Mouse (Mus musculus) midbrain, embryonic 11.5 days (tissue): Measurements from ENCODE around the gene Btbd35f19. TPM values are rescaled to one million over a fixed set of nuclear protein-coding genes. Genes with fewer than 3 reads are reported as not detected.
"Not testable (repeated sequence)": the region's sequence is repeated elsewhere in the genome, so short reads cannot be mapped to it uniquely, and the experiment has no call there.

Experiments
- ATAC-seq: fragments of 200-750 bp; cut with Nextera tagmentation; 2 replicates; pipeline ENCODE4 v1.8.0; 2017; ENCODE audit warnings: moderate TSS enrichment, moderate library complexity; ENCODE audit not compliant: low FRiP score
- DNase-seq: peaks from one replicate; pipeline ENCODE4 v3.0.0; 2015; ENCODE audit warnings: low spot score; ENCODE audit errors: missing footprints
- H3K27ac ChIP-seq: fragments of 300-500 bp; sonication (generic); 2 replicates; pipeline ENCODE4 v1.5.1; 2014; ENCODE audit warnings: low read depth, low read length
- H3K27me3 ChIP-seq: fragments of 300-500 bp; sonication (generic); 2 replicates; pipeline ENCODE4 v1.6.1; 2014; ENCODE audit warnings: mild to moderate bottlenecking, low read length, moderate library complexity, mixed read lengths; ENCODE audit not compliant: control insufficient read depth, insufficient read depth
- H3K36me3 ChIP-seq: fragments of 300-500 bp; sonication (generic); 2 replicates; pipeline ENCODE4 v1.6.1; 2014; ENCODE audit warnings: mild to moderate bottlenecking, low read length, moderate library complexity, mixed read lengths; ENCODE audit not compliant: control insufficient read depth, insufficient read depth
- H3K4me1 ChIP-seq: fragments of 300-500 bp; sonication (generic); 2 replicates; pipeline ENCODE4 v1.6.1; 2014; ENCODE audit warnings: low read length; ENCODE audit not compliant: control insufficient read depth, insufficient read depth
- H3K4me2 ChIP-seq: fragments of 300-500 bp; sonication (generic); 2 replicates; pipeline ENCODE4 v1.6.1; 2014; ENCODE audit warnings: mild to moderate bottlenecking, moderate library complexity
- H3K4me3 ChIP-seq: fragments of 300-500 bp; sonication (generic); 2 replicates; pipeline ENCODE4 v1.5.1; 2014; ENCODE audit warnings: low read depth, low read length
- H3K9ac ChIP-seq: fragments of 300-500 bp; sonication (generic); 2 replicates; pipeline ENCODE4 v1.6.1; 2014; ENCODE audit warnings: low read length
- H3K9me3 ChIP-seq: fragments of 300-500 bp; sonication (generic); 2 replicates; pipeline ENCODE4 v1.6.1; 2016; ENCODE audit warnings: low read length; ENCODE audit not compliant: control insufficient read depth
- WGBS: fragments of 180-500 bp; shearing (Covaris S2); extraction: QIAGEN DNeasy Blood & Tissue Kit; methylation state at CpG from one replicate; pipeline ENCODE4 v1.1.7; 2014; 5-methylcytosine and 5-hydroxymethylcytosine counted together
- polyA plus RNA-seq: library from polyadenylated mRNA; unstranded; fragments of >200 nt; fragmentation: Nextera tagmentation; extraction: Ambion mirVana; gene quantifications from 2 replicates; pipeline ENCODE4 v1.2.1, GENCODE M21; 2014

Btbd35f19 gene
- polyA plus RNA-seq = not detected in 2 replicates

GRCm38 (mm10) chrX:31383818-31384217 is at the start of gene Btbd35f19:
Btbd35f19 (minus strand) TSS chrX:31383918.
- H3K4me2 ChIP-seq, ATAC-seq, H3K4me1 ChIP-seq, H3K9me3 ChIP-seq, H3K4me3 ChIP-seq, DNase-seq, H3K27ac ChIP-seq, H3K9ac ChIP-seq, H3K27me3 ChIP-seq, H3K36me3 ChIP-seq: not testable (repeated sequence)
- no CpG with 5 or more reads among the region's 4 CpGs for WGBS

- ATAC-seq, H3K4me2 ChIP-seq, H3K9me3 ChIP-seq, DNase-seq, H3K27ac ChIP-seq, H3K4me1 ChIP-seq, H3K4me3 ChIP-seq, H3K9ac ChIP-seq, H3K36me3 ChIP-seq, H3K27me3 ChIP-seq: not testable (repeated sequence)
- 93% methylated on average over 1 of the region's 4 CpGs for WGBS
Observed at GRCm38 (mm10) chrX:31341924-31342323, 41.8 kb downstream of the Btbd35f19 start.

GRCm38 (mm10) chrX:31336154-31336553 is 47.6 kb downstream of the Btbd35f19 start, which contains the start of gene Btbd35f26:
Btbd35f26 (plus strand) TSS chrX:31336454.
- H3K9ac ChIP-seq, H3K4me2 ChIP-seq, H3K27me3 ChIP-seq, DNase-seq, H3K4me1 ChIP-seq, H3K9me3 ChIP-seq, H3K27ac ChIP-seq, ATAC-seq, H3K36me3 ChIP-seq, H3K4me3 ChIP-seq: not testable (repeated sequence)
- WGBS = no CpG with 5 or more reads among the region's 4 CpGs

Other genes with a start within 250 kb of the Btbd35f19 start
- not detected in 2 replicates for gene Spin2f, start 130.0 kb downstream of the Btbd35f19 start, polyA plus RNA-seq
- gene Btbd35f26, start 47.5 kb downstream of the Btbd35f19 start, polyA plus RNA-seq = not detected in 2 replicates
- not detected in 2 replicates for gene Gm21883, start 190.4 kb upstream of the Btbd35f19 start, polyA plus RNA-seq
- not detected in 2 replicates for gene Spin2e, start 235.0 kb upstream of the Btbd35f19 start, polyA plus RNA-seq